Mouse (Mus musculus) testis, postnatal 10 days (tissue): ENCODE data around the gene Gm28539.
"Not testable (repeated sequence)": the region's sequence is repeated elsewhere in the genome, so short reads cannot be mapped to it uniquely, and the experiment has no call there.

Experiments
- DNase-seq: peaks from one replicate; pipeline ENCODE4 v3.0.0; 2021; ENCODE audit warnings: low spot score

Gene Gm28539

GRCm38 (mm10) chr16:18849521-18850190 is 13.3 kb downstream of the Gm28539 start:
- not testable (repeated sequence) for DNase-seq

GRCm38 (mm10) chr16:18858551-18858950 is 22.2 kb downstream of the Gm28539 start:
- DNase-seq: no peak

GRCm38 (mm10) chr16:18860186-18860585 is 23.8 kb downstream of the Gm28539 start:
- no peak for DNase-seq

GRCm38 (mm10) chr16:18870495-18870894 is 34.1 kb downstream of the Gm28539 start:
- not testable (repeated sequence) for DNase-seq

GRCm38 (mm10) chr16:18876091-18876441 is 39.7 kb downstream of the Gm28539 start:
- DNase-seq: no peak

GRCm38 (mm10) chr16:18876442-18877308 is 40.3 kb downstream of the Gm28539 start, which contains the start of the genes Mrpl40 and Hira:
TSS of gene Mrpl40 (minus strand) at chr16:18876862.
TSS of gene Hira (plus strand) at chr16:18877037.
- peak; percentile 96 for DNase-seq

- peak; percentile 70 for DNase-seq
Measured at GRCm38 (mm10) chr16:18877386-18878090, 41.2 kb downstream of the Gm28539 start.

- no peak for DNase-seq
Measured at GRCm38 (mm10) chr16:18878091-18878720, 41.8 kb downstream of the Gm28539 start.

GRCm38 (mm10) chr16:18884044-18884443 is 47.7 kb downstream of the Gm28539 start:
- DNase-seq: no peak

GRCm38 (mm10) chr16:18893840-18894372 is 57.5 kb downstream of the Gm28539 start:
- no peak for DNase-seq

GRCm38 (mm10) chr16:18895249-18895648 is 58.9 kb downstream of the Gm28539 start:
- no peak for DNase-seq

GRCm38 (mm10) chr16:18896429-18896828 is 60.0 kb downstream of the Gm28539 start:
- peak; percentile 55 for DNase-seq

GRCm38 (mm10) chr16:18905648-18906047 is 69.3 kb downstream of the Gm28539 start:
- no peak for DNase-seq

GRCm38 (mm10) chr16:18916064-18916463 is 79.7 kb downstream of the Gm28539 start:
- no peak for DNase-seq

GRCm38 (mm10) chr16:18921771-18922170 is 85.4 kb downstream of the Gm28539 start:
- DNase-seq: no peak

GRCm38 (mm10) chr16:18927963-18928362 is 91.6 kb downstream of the Gm28539 start:
- DNase-seq: no peak

- DNase-seq: no peak
Measured at GRCm38 (mm10) chr16:18938321-18939082, 102.1 kb downstream of the Gm28539 start.

- DNase-seq: no peak
Measured at GRCm38 (mm10) chr16:18943906-18944305, 107.5 kb downstream of the Gm28539 start.

- DNase-seq: no peak
Measured at GRCm38 (mm10) chr16:18948941-18949340, 112.6 kb downstream of the Gm28539 start.

GRCm38 (mm10) chr16:18950351-18950750 is 114.0 kb downstream of the Gm28539 start:
- DNase-seq: no peak

- no peak for DNase-seq
Measured at GRCm38 (mm10) chr16:18952813-18953212, 116.4 kb downstream of the Gm28539 start.
